Comparison of ENCODE assay signal across 9 mouse cellular contexts in genomic region chr13:91893132-91893531, GRCm38 (mm10). TPM values are rescaled to one million over a fixed set of nuclear protein-coding genes. Genes with fewer than 3 reads are reported as not detected.
DNase-seq lines count a peak whose midpoint lies in the region; ATAC-seq and TF ChIP-seq lines count a peak whose summit lies in the region.
"Had no signal": no experiment of that assay in that cellular context is flagged by ENCODE, and none has a peak within 500 bp of the region (broad histone marks: within the 10 kb centered on the region; RNA-seq: fewer than 3 reads in every experiment).

No protein-coding gene starts in this region.

- no peaks in the 10 kb centered on the region for H3K36me3 ChIP-seq in embryonic facial prominence, embryonic 11.5 days (replicated peaks; ENCODE audit: control insufficient read depth, insufficient read depth, low read depth, low read length)
- no peaks in the 10 kb centered on the region for H3K36me3 ChIP-seq in embryonic facial prominence, embryonic 10.5 days (replicated peaks)
- no peaks in the 10 kb centered on the region for H3K36me3 ChIP-seq in liver, embryonic 14.5 days (replicated peaks; ENCODE audit: control insufficient read depth, insufficient read depth, low read depth)
- H3K36me3 ChIP-seq in liver, embryonic 11.5 days (ENCODE audit: control insufficient read depth, insufficient read depth, low read length), result no peaks in the 10 kb centered on the region
- H3K36me3 ChIP-seq in intestine, postnatal 0 days (ENCODE audit: control insufficient read depth, insufficient read depth), result no peaks in the 10 kb centered on the region
- no peaks in the 10 kb centered on the region for H3K36me3 ChIP-seq in hindbrain, embryonic 12.5 days
- H3K36me3 ChIP-seq: stomach, embryonic 15.5 days had no signal

- no peak overlapping the region for H3K27ac ChIP-seq in embryonic facial prominence, embryonic 11.5 days (replicated peaks; ENCODE audit: low read depth, low read length)
- H3K27ac ChIP-seq in embryonic facial prominence, embryonic 10.5 days (replicated peaks), result no peak overlapping the region
- no peak overlapping the region for H3K27ac ChIP-seq in liver, embryonic 14.5 days
- H3K27ac ChIP-seq in liver, embryonic 11.5 days (ENCODE audit: low read depth, low read length), result no peak overlapping the region
- no peak overlapping the region for H3K27ac ChIP-seq in intestine, postnatal 0 days (ENCODE audit: low read depth, low read length)
- H3K27ac ChIP-seq in hindbrain, embryonic 12.5 days, result no peak overlapping the region
- H3K27ac ChIP-seq: stomach, embryonic 15.5 days had no signal

- TF ChIP-seq EP300 in liver, embryonic 14.5 days (IDR thresholded peaks at IDR 0.05; ENCODE audit: low read depth), result no peak

- no peak for ATAC-seq in embryonic facial prominence, embryonic 11.5 days (replicated peaks; ENCODE audit: insufficient number of reproducible peaks, low FRiP score, low TSS enrichment, low read depth)
- no peak for ATAC-seq in liver, embryonic 14.5 days (ENCODE audit: insufficient read depth)
- no peak for ATAC-seq in liver, embryonic 11.5 days (replicated peaks; ENCODE audit: low FRiP score)
- peak; percentile 69; the same call in 1 of the 2 replicates for ATAC-seq in intestine, postnatal 0 days
- ATAC-seq in hindbrain, embryonic 12.5 days (ENCODE audit: low FRiP score), result no peak

- no peaks in the 10 kb centered on the region for H3K27me3 ChIP-seq in embryonic facial prominence, embryonic 11.5 days (ENCODE audit: control insufficient read depth, insufficient read depth, low read length)
- H3K27me3 ChIP-seq in embryonic facial prominence, embryonic 10.5 days (replicated peaks; ENCODE audit: low read depth, poor library complexity, severe bottlenecking), result no peaks in the 10 kb centered on the region
- H3K27me3 ChIP-seq in liver, embryonic 14.5 days (ENCODE audit: control insufficient read depth, insufficient read depth, low read length), result no peaks in the 10 kb centered on the region
- H3K27me3 ChIP-seq in liver, embryonic 11.5 days (replicated peaks; ENCODE audit: control insufficient read depth, insufficient read depth, low read length), result no peaks in the 10 kb centered on the region
- H3K27me3 ChIP-seq in intestine, postnatal 0 days (replicated peaks; ENCODE audit: control insufficient read depth, insufficient read depth, low read length), result no peaks in the 10 kb centered on the region
- no peaks in the 10 kb centered on the region for H3K27me3 ChIP-seq in hindbrain, embryonic 12.5 days
- H3K27me3 ChIP-seq: stomach, embryonic 15.5 days had no signal

- H3K4me3 ChIP-seq in embryonic facial prominence, embryonic 11.5 days (ENCODE audit: low read depth, low read length), result no peak overlapping the region
- H3K4me3 ChIP-seq in embryonic facial prominence, embryonic 10.5 days, result no peak overlapping the region
- no peak overlapping the region for H3K4me3 ChIP-seq in liver, embryonic 14.5 days (ENCODE audit: insufficient read depth in 1 of 2, low read depth in 2 of 2, low read length in 2 of 2)
- H3K4me3 ChIP-seq in liver, embryonic 11.5 days (ENCODE audit: low read depth, low read length), result no peak overlapping the region
- no peak overlapping the region for H3K4me3 ChIP-seq in intestine, postnatal 0 days (ENCODE audit: low read depth, low read length)
- no peak overlapping the region for H3K4me3 ChIP-seq in hindbrain, embryonic 12.5 days
- H3K4me3 ChIP-seq: stomach, embryonic 15.5 days had no signal

- no peaks in the 10 kb centered on the region for H3K4me1 ChIP-seq in embryonic facial prominence, embryonic 11.5 days (ENCODE audit: control insufficient read depth, insufficient read depth, low read length)
- no peaks in the 10 kb centered on the region for H3K4me1 ChIP-seq in embryonic facial prominence, embryonic 10.5 days
- no peaks in the 10 kb centered on the region for H3K4me1 ChIP-seq in liver, embryonic 14.5 days (replicated peaks; ENCODE audit: control insufficient read depth in 2 of 2, insufficient read depth in 2 of 2, low read length in 1 of 2)
- no peaks in the 10 kb centered on the region for H3K4me1 ChIP-seq in liver, embryonic 11.5 days (replicated peaks; ENCODE audit: control insufficient read depth, insufficient read depth, low read length)
- H3K4me1 ChIP-seq in intestine, postnatal 0 days (replicated peaks; ENCODE audit: control insufficient read depth, insufficient read depth, low read length), result no peaks in the 10 kb centered on the region
- no peaks in the 10 kb centered on the region for H3K4me1 ChIP-seq in hindbrain, embryonic 12.5 days
- H3K4me1 ChIP-seq: stomach, embryonic 15.5 days had no signal

- H3K9ac ChIP-seq in embryonic facial prominence, embryonic 11.5 days (replicated peaks; ENCODE audit: low read length), result no peak overlapping the region
- H3K9ac ChIP-seq in liver, embryonic 14.5 days (replicated peaks), result no peak overlapping the region
- no peak overlapping the region for H3K9ac ChIP-seq in liver, embryonic 11.5 days (ENCODE audit: low read depth, low read length)
- no peak overlapping the region for H3K9ac ChIP-seq in intestine, postnatal 0 days (ENCODE audit: low read depth, low read length)
- no peak overlapping the region for H3K9ac ChIP-seq in hindbrain, embryonic 12.5 days
- H3K9ac ChIP-seq: stomach, embryonic 15.5 days had no signal

- peak; percentile 28; the same call in 1 of the 2 replicates for TF ChIP-seq CTCF in liver, embryonic 14.5 days (IDR thresholded peaks at IDR 0.05; ENCODE audit: low read depth)
- TF ChIP-seq CTCF in intestine, postnatal 0 days (IDR thresholded peaks at IDR 0.05; ENCODE audit: low read depth), result peak; percentile 80

- H3K4me2 ChIP-seq in embryonic facial prominence, embryonic 11.5 days (ENCODE audit: low read depth, low read length), result no peak overlapping the region
- no peak overlapping the region for H3K4me2 ChIP-seq in liver, embryonic 14.5 days (ENCODE audit: low read depth)
- H3K4me2 ChIP-seq in liver, embryonic 11.5 days, result no peak overlapping the region
- H3K4me2 ChIP-seq in intestine, postnatal 0 days (replicated peaks; ENCODE audit: low read depth), result no peak overlapping the region
- H3K4me2 ChIP-seq in hindbrain, embryonic 12.5 days (replicated peaks), result no peak overlapping the region
- H3K4me2 ChIP-seq: stomach, embryonic 15.5 days had no signal

- H3K9me3 ChIP-seq in embryonic facial prominence, embryonic 11.5 days (replicated peaks; ENCODE audit: control insufficient read depth, low read length), result no peaks in the 10 kb centered on the region
- H3K9me3 ChIP-seq in embryonic facial prominence, embryonic 10.5 days, result no peaks in the 10 kb centered on the region
- H3K9me3 ChIP-seq in liver, embryonic 14.5 days (ENCODE audit: control insufficient read depth, low read length), result no peaks in the 10 kb centered on the region
- no peaks in the 10 kb centered on the region for H3K9me3 ChIP-seq in liver, embryonic 11.5 days (ENCODE audit: control insufficient read depth, low read length)
- no peaks in the 10 kb centered on the region for H3K9me3 ChIP-seq in intestine, postnatal 0 days (ENCODE audit: control insufficient read depth)
- no peaks in the 10 kb centered on the region for H3K9me3 ChIP-seq in hindbrain, embryonic 12.5 days (replicated peaks)
- H3K9me3 ChIP-seq: stomach, embryonic 15.5 days had no signal

- peak; percentile 49 for DNase-seq in embryonic facial prominence, embryonic 11.5 days (ENCODE audit: low spot score)
- DNase-seq in embryonic facial prominence, embryonic 10.5 days (ENCODE audit: low spot score), result no peak
- DNase-seq in liver, embryonic 14.5 days (ENCODE audit: low read depth in 3 of 3, low spot score in 3 of 3), result no peak
- DNase-seq in liver, embryonic 11.5 days (ENCODE audit: low spot score), result no peak
- DNase-seq in NIH3T3 (ENCODE audit: low read depth), result peak; percentile 53
- DNase-seq in spleen, postnatal 10 days (ENCODE audit: low spot score in 2 of 2), result no peak

- WGBS in embryonic facial prominence, embryonic 11.5 days, result 77% methylated on average over 6 of the region's 6 CpGs
- WGBS in embryonic facial prominence, embryonic 10.5 days, result 77% methylated on average over 6 of the region's 6 CpGs
- WGBS in liver, embryonic 14.5 days (ENCODE audit: insufficient replicate concordance), result 44% methylated on average over 6 of the region's 6 CpGs
- WGBS in liver, embryonic 11.5 days, result 73% methylated on average over 6 of the region's 6 CpGs
- 55% methylated on average over 6 of the region's 6 CpGs for WGBS in intestine, postnatal 0 days
- 81% methylated on average over 6 of the region's 6 CpGs for WGBS in hindbrain, embryonic 12.5 days

RNA-seq across cellular contexts. Expression of gene Ckmt2, which starts 16.4 kb away (rescaled TPM):
- not detected in 2 replicates for polyA plus RNA-seq in embryonic facial prominence, embryonic 11.5 days (2014; fragmentation: Nextera tagmentation; extraction: Ambion mirVana)
- not detected in 2 replicates for polyA plus RNA-seq in embryonic facial prominence, embryonic 10.5 days (2016; fragmentation: Nextera tagmentation; extraction: Ambion mirVana)
- polyA plus RNA-seq in liver, embryonic 14.5 days (2012; rRNA removed), result not detected in 2 replicates
- polyA plus RNA-seq in liver, embryonic 14.5 days (2014; fragmentation: Nextera tagmentation; extraction: Ambion mirVana), result not detected in 2 replicates
- not detected in 2 replicates for polyA plus RNA-seq in liver, embryonic 11.5 days (2014; fragmentation: Nextera tagmentation; extraction: Ambion mirVana)
- 3.9 and 4.4 TPM in 2 replicates for polyA plus RNA-seq in intestine, postnatal 0 days (2015; fragmentation: Nextera tagmentation; extraction: Ambion mirVana)
- polyA plus RNA-seq in hindbrain, embryonic 12.5 days (2016; fragmentation: Nextera tagmentation; extraction: Ambion mirVana), result not detected in 2 replicates

Comparison
In these comparisons a context has a peak if more than half of its experiments do, and no peak if none do; other contexts are left out.
1. DNase-seq: peak in embryonic facial prominence, embryonic 11.5 days (single experiment) and NIH3T3 (single experiment); none in embryonic facial prominence, embryonic 10.5 days (single experiment), liver, embryonic 14.5 days (0 of 3), liver, embryonic 11.5 days (single experiment) and spleen, postnatal 10 days (0 of 2).